Mouse (Mus musculus): Measurements from ENCODE around the gene Vav2.

DNA sequence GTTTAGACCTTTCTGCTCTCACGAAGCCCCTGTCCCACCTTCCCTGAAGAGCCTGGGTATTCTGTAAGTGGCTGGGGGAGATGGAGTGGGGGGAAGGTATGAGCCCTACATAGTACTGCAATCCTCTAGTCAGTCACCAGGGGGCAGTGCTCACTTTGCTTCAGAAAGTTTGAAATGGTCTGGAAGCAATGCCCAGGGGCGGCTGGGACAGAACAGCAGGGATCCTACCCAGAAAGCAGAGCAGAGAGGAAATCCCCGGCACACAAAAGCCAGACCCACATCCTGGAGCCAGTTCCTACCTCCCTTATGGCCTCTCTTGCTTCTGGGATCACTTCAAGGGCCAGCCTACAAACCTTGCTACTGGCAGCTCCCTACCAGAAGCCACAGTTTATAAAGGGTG, 137.8 kb downstream of the Vav2 start:
- TF ChIP-seq ZNF384 (IDR thresholded peaks at IDR 0.05; ENCODE audit: low read depth, low read length): no peak
- TF ChIP-seq MAFK (IDR thresholded peaks at IDR 0.05; ENCODE audit: insufficient read depth, low read depth, low read length): no peak
- TF ChIP-seq HCFC1 (IDR thresholded peaks at IDR 0.05; ENCODE audit: borderline replicate concordance, insufficient read depth, low read length): no peak
- TF ChIP-seq CHD2 (IDR thresholded peaks at IDR 0.05; ENCODE audit: low read depth, low read length): no peak

All from ES-E14 (cell line).